Mouse (Mus musculus) intestine, embryonic 15.5 days (tissue): Measurements from ENCODE around the gene Cmtr1. TPM values are rescaled to one million over a fixed set of nuclear protein-coding genes. Genes with fewer than 3 reads are reported as not detected.

ENCODE experiments used
- ATAC-seq: fragments of 200-750 bp; cut with Nextera tagmentation; 2 replicates; pipeline ENCODE4 v1.8.0; 2017; ENCODE audit warnings: moderate TSS enrichment, moderate library complexity
- H3K27ac ChIP-seq: fragments of 300-500 bp; sonication (generic); 2 replicates; pipeline ENCODE4 v1.5.1; 2015; ENCODE audit warnings: mild to moderate bottlenecking, inconsistent platforms
- H3K27me3 ChIP-seq: fragments of 300-500 bp; sonication (generic); replicated peaks from 2 replicates; pipeline ENCODE4 v1.6.1; 2015; ENCODE audit warnings: inconsistent platforms
- H3K36me3 ChIP-seq: fragments of 300-500 bp; sonication (generic); 2 replicates; pipeline ENCODE4 v1.6.1; 2015; ENCODE audit warnings: inconsistent platforms
- H3K4me1 ChIP-seq: fragments of 300-500 bp; sonication (generic); replicated peaks from 2 replicates; pipeline ENCODE4 v1.6.1; 2015; ENCODE audit warnings: inconsistent platforms
- H3K4me2 ChIP-seq: fragments of 300-500 bp; sonication (generic); replicated peaks from 2 replicates; pipeline ENCODE4 v1.6.1; 2015; ENCODE audit warnings: mild to moderate bottlenecking, inconsistent platforms
- H3K4me3 ChIP-seq: fragments of 300-500 bp; sonication (generic); replicated peaks from 2 replicates; pipeline ENCODE4 v1.5.1; 2015; ENCODE audit warnings: inconsistent platforms
- H3K9ac ChIP-seq: fragments of 300-500 bp; sonication (generic); 2 replicates; pipeline ENCODE4 v1.6.1; 2015; ENCODE audit warnings: inconsistent platforms
- H3K9me3 ChIP-seq: fragments of 300-500 bp; sonication (generic); 2 replicates; pipeline ENCODE4 v1.6.1; 2016; ENCODE audit warnings: inconsistent platforms
- WGBS: fragments of 180-500 bp; shearing (Covaris S2); methylation state at CpG from one replicate; pipeline ENCODE4 v1.1.7; 2015; 5-methylcytosine and 5-hydroxymethylcytosine counted together
- polyA plus RNA-seq: library from polyadenylated mRNA; unstranded; fragments of >200 nt; fragmentation: Nextera tagmentation; extraction: Ambion mirVana; gene quantifications from 2 replicates; pipeline ENCODE4 v1.2.1, GENCODE M21; 2015

The Cmtr1 gene
- polyA plus RNA-seq, 1 experiment from 2014 or later: 94.7 TPM

DNA sequence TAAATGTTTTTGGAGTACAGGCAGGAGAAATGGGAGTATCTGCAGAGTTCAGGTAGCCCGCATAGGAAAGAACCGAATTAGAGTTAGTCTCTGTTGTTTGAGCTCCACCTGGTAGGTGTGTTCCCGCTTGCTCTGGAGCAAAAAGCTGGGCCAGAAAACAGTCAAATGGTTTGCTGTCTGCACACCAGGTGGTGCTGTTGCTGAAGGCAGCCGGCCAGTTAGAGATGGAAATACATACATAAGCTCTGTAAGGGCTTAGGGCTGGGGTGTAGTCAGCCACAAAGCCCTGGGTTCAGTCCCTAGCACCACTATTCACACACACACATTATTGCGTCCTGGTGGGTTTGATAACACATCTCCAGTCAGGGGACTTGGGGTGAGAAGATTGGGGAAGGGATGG, 24.3 kb upstream of the Cmtr1 start:
- no peak for ATAC-seq
- Histone ChIP-seq H3K9me3 (no peaks in the 10 kb centered on the region), H3K27ac (no peak overlapping the region), H3K4me1 (no peaks in the 10 kb centered on the region), H3K9ac (no peak overlapping the region), H3K4me2 (no peak overlapping the region), H3K27me3 (no peaks in the 10 kb centered on the region), H3K4me3 (no peak overlapping the region), H3K36me3 (peaks cover 22% of the 10 kb centered on the region; the same call in 1 of the 2 replicates)
- 63% methylated on average over 5 of the region's 5 CpGs for WGBS

DNA sequence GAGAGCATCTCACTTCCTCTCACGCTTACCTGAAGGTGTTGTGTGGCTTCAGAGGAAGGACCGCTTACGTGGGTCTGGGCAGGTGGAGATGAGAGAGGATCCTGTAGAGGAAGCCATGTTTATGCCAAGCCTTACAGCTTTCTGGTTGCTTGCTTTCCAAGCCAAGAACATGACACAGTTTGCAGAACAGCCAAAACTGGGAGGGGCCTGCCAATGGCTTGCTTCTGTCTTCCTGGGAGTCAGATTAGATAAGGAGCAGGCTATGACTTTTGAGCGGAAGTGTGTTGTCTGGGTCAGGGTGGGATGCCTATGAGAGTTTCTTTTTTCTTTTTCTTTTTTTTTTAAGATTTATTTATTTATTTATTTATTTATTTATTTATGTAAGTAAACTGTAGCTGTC, 23.0 kb upstream of the Cmtr1 start:
- H3K9ac ChIP-seq: no peak overlapping the region
- WGBS: 90% methylated on average over 4 of the region's 4 CpGs
- H3K27me3 ChIP-seq: no peaks in the 10 kb centered on the region
- H3K36me3 ChIP-seq: peaks cover 24% of the 10 kb centered on the region; the same call in 1 of the 2 replicates
- no peak overlapping the region for H3K27ac ChIP-seq
- H3K4me1 ChIP-seq: no peaks in the 10 kb centered on the region
- H3K4me3 ChIP-seq: no peak overlapping the region
- no peaks in the 10 kb centered on the region for H3K9me3 ChIP-seq
- no peak overlapping the region for H3K4me2 ChIP-seq
- ATAC-seq: no peak

DNA sequence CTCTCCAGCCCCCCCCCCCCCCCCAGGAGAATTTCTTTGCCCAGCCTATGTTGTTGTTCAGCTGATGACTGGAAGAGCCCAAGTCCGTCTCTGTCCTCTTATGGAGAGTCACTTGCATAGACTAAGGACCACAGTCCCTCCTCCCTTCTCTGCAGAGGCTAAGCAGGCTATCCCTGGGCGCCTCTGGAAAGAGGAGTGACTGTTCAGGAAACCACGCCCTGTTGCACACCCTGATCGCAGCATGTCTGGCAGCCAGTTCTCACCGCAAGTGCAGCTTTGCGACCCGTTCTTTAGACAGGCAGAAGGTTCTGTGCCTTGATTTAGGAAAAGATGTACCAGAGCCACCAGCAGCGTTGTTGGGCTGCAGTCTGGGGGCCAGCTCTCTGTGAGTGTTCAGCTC, 22.5 kb upstream of the Cmtr1 start:
- Histone ChIP-seq H3K4me3 (no peak overlapping the region), H3K27ac (no peak overlapping the region), H3K36me3 (peaks cover 24% of the 10 kb centered on the region; the same call in 1 of the 2 replicates), H3K4me2 (no peak overlapping the region), H3K4me1 (no peaks in the 10 kb centered on the region), H3K27me3 (no peaks in the 10 kb centered on the region), H3K9me3 (no peaks in the 10 kb centered on the region), H3K9ac (no peak overlapping the region)
- 79% methylated on average over 8 of the region's 8 CpGs for WGBS
- no peak for ATAC-seq

DNA sequence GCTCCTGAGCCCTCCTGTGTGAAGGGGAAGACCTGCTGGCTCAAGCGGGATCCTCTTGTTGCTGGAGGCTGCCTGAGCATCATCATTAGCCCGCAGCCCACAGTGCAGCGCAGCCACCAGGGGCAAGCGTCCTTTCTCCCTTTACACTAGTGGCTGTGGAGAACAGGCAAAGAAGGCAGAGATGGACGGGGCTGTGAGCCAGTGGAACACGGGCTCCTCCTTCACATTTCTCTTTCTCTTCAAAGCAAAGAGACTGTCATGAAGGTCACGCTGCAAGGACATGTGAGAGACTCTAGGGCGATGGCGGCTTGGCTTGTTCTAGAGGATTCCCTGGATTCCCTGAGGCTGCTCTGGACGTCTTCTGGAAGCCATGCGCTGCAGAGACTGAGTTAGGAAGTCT, 19.4 kb upstream of the Cmtr1 start:
- no peak for ATAC-seq
- H3K9ac ChIP-seq: no peak overlapping the region
- peaks cover 16% of the 10 kb centered on the region; the same call in 1 of the 2 replicates for H3K36me3 ChIP-seq
- no peaks in the 10 kb centered on the region for H3K4me1 ChIP-seq
- 94% methylated on average over 11 of the region's 11 CpGs for WGBS
- H3K4me3 ChIP-seq: no peak overlapping the region
- no peak overlapping the region for H3K4me2 ChIP-seq
- no peaks in the 10 kb centered on the region for H3K9me3 ChIP-seq
- H3K27me3 ChIP-seq: no peaks in the 10 kb centered on the region
- H3K27ac ChIP-seq: no peak overlapping the region

DNA sequence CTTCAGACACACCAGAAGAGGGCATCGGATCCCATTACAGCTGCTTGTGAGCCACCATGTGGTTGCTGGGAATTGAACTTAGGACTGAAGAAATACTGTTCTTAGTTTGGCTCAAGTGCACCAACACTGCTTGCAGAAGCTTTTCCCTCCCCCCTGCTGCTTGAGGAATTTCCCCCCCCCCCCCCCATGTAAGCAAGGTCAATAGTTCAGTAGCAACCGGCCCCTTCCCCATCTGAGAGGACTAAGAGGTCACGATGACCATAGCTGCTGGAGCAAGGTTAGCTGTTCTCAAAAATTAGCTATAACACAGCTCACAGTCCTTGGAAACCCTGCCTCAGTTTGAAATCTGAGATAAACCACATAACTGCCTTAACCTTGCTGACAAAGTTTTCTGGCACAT, 18.2 kb upstream of the Cmtr1 start:
- Histone ChIP-seq H3K27ac (no peak overlapping the region), H3K4me3 (no peak overlapping the region), H3K9me3 (no peaks in the 10 kb centered on the region), H3K27me3 (no peaks in the 10 kb centered on the region), H3K4me1 (no peaks in the 10 kb centered on the region), H3K4me2 (no peak overlapping the region), H3K36me3 (peaks cover 16% of the 10 kb centered on the region; the same call in 1 of the 2 replicates), H3K9ac (no peak overlapping the region)
- ATAC-seq: no peak
- 81% methylated on average over 3 of the region's 3 CpGs for WGBS

DNA sequence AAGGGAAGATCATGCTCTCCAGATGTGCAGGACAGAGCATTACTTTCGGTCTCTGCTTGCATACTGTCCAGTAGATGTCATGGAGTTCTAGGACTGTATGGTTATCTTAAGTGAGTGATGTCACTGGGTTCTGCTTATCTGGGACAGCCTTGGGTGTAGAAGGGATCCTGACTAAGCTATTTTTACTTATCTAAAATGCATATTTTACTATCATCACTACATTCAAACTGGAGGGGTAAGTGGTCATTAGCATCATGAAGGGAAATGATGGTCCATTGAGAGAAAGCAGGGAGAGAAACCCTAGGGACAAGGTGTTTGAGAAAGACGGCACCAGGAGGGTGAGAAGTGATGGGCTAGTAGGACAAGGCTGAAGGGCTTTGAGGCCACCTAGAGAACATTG, 2.1 kb upstream of the Cmtr1 start:
- H3K9me3 ChIP-seq: no peaks in the 10 kb centered on the region
- H3K27ac ChIP-seq: no peak overlapping the region
- no peaks in the 10 kb centered on the region for H3K36me3 ChIP-seq
- no peak for ATAC-seq
- H3K4me3 ChIP-seq: no peak overlapping the region
- H3K4me1 ChIP-seq: 0 out of 2 replicates have a peak, but pooled peaks cover 3% of the 10 kb centered on the region
- H3K9ac ChIP-seq: no peak overlapping the region
- WGBS: 80% methylated on average over 2 of the region's 2 CpGs
- no peaks in the 10 kb centered on the region for H3K27me3 ChIP-seq
- no peak overlapping the region for H3K4me2 ChIP-seq

DNA sequence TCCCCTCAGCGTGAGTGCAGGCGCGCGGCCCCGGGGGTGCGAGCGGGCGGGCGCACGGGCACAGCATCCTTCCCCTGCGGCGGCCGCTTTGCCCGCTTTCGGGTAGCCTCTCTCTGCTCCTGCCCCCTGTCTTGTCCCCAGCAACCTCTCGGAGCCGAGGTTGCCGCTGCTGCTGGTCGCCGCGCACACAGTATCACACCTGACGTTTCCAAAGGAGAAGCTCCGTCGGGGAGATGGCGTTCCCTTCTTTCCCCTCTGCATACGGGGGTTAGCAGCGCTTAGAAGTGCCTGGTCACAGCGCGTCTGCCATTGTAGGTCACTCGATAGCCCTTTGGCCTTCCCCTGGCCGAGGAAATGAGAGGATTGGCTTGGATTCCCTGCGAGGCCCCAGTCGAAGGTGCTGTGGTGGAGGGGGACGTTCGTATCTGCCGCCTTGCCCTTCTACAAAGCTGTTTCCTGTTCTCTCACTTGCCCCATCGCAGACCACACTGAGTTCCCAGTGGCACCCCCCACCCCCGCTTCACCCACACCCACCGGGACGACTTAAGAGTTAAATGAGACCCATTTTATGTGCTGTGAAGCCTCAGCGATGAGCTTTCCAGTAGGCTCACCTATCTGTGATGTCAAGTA, 482 bp downstream of the Cmtr1 start:
- ATAC-seq: peak; percentile 83
- Histone ChIP-seq H3K9me3 (no peaks in the 10 kb centered on the region), H3K4me3 (peak overlapping the region; percentile 92), H3K9ac (peak overlapping the region; percentile 88), H3K4me2 (peak overlapping the region; percentile 80), H3K36me3 (peaks cover 7% of the 10 kb centered on the region), H3K27me3 (no peaks in the 10 kb centered on the region), H3K27ac (peak overlapping the region; percentile 92), H3K4me1 (0 out of 2 replicates have a peak, but pooled peaks cover 3% of the 10 kb centered on the region)
- under 1% methylated on average over 41 of the region's 41 CpGs for WGBS

DNA sequence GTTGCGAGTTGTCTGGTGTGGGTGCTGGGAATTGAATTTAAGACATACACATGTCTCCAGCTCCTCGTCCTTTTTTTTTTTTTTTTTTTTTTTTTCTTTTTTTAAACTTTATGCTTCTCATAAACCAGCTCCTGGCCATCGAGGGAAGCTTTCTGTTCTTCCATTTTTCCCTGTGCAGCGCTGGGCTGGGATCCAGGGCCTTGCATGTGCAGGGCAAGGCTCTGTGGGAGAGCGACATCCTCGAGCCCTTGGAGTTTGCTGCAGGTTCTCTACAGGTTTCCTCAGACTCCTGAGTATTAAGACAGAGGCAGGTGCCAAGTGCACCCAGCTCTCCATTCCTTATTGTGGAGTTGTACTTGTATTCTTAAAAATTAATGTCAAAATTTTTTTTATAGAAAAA, 1.8 kb downstream of the Cmtr1 start:
- 0 out of 2 replicates have a peak, but pooled peaks cover 3% of the 10 kb centered on the region for H3K4me1 ChIP-seq
- ATAC-seq: no peak
- 87% methylated on average over 6 of the region's 6 CpGs for WGBS
- no peak overlapping the region for H3K9ac ChIP-seq
- H3K4me2 ChIP-seq: no peak overlapping the region
- no peaks in the 10 kb centered on the region for H3K27me3 ChIP-seq
- no peak overlapping the region for H3K27ac ChIP-seq
- H3K36me3 ChIP-seq: peaks cover 7% of the 10 kb centered on the region
- H3K9me3 ChIP-seq: no peaks in the 10 kb centered on the region
- no peak overlapping the region for H3K4me3 ChIP-seq

DNA sequence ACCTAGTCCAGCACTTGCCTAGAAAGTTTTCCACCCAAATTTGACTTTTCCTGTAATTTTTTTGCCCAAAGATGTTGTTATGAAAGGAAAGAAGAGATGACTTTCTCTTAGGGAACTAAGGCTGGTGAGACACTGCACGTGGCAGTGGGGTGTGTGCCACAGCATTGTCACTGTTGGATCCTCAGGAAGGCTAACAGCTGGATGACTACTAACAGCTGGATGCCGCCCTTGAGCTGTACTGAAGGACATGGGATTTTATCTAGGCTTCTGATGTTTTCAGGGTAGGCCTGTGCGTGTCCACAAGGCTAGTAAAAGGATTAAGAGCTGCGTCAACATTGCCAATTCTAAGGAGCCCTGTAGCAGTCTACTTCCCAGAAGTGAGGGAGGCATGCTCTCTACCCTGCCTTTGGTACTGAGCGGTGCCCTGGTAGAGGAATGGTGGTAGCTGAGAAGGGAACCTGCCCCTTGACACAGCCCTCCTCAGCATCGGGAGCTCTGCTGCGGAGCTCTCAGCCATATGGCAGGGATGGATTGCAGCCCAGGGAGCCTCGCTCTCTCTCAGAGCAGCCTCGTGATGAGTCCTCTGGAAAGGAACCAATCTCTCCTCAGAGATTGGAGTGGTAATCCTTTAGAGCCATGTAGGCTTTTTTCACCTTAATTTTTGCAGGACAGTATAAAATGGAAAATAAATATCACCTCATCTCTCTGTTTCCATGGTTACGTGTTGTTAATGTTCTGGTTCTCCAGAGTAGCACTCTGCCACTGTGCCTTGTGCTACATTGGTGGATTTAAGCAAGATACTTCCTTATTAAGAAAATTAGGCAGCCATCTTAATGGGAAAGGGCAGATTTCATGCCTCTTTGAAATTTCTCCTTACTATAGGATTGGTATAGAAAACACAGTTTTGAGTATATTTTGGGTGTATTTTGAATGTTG, 7.9 kb downstream of the Cmtr1 start:
- no peak overlapping the region for H3K4me2 ChIP-seq
- no peaks in the 10 kb centered on the region for H3K4me1 ChIP-seq
- no peak overlapping the region for H3K27ac ChIP-seq
- H3K36me3 ChIP-seq: peaks cover 14% of the 10 kb centered on the region
- no peak for ATAC-seq
- H3K4me3 ChIP-seq: no peak overlapping the region
- H3K9me3 ChIP-seq: no peaks in the 10 kb centered on the region
- no peaks in the 10 kb centered on the region for H3K27me3 ChIP-seq
- H3K9ac ChIP-seq: no peak overlapping the region
- WGBS: 77% methylated on average over 10 of the region's 10 CpGs

DNA sequence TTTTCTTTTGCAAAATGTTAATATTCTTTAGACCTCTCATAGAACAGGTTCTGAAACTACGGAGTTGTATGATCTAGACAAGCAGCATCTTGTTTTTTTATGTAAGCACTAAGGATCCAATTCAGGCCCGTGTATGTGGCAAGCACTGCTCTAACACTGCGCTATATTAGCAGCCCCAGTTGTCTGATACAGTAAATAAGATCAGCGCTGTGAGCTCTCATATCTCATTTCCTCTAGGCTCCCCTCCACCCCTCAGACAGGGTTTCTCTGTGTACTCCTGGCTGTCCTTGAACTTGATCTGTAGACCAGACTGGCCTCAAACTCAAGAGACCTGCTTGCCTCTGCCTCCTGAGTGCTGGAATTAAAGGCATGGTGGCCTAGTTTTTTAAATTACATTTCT, 8.6 kb downstream of the Cmtr1 start:
- Histone ChIP-seq H3K4me2 (no peak overlapping the region), H3K36me3 (peaks cover 16% of the 10 kb centered on the region), H3K4me1 (no peaks in the 10 kb centered on the region), H3K9me3 (no peaks in the 10 kb centered on the region), H3K9ac (no peak overlapping the region), H3K27me3 (no peaks in the 10 kb centered on the region), H3K27ac (no peak overlapping the region), H3K4me3 (no peak overlapping the region)
- WGBS: 91% methylated on average over 4 of the region's 4 CpGs
- no peak for ATAC-seq

DNA sequence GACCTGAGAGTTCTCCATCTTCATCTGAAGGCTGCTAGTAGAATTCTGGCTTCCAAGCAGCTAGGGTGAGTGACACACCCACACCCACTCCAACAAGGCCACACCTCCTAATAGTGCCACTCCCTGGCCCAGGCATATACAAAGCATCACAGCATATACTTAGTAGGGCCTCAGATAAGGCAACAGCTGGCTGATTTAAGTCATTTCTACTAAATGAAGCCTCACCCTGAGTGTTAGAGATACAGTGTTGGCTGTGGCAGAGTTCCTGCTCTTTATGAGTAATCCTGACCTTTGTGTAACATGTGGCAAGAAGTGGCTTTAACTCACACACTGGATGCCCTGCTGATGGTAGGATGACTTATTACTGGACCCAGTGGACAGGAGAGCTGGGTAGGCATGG, 9.5 kb downstream of the Cmtr1 start:
- Histone ChIP-seq H3K9ac (no peak overlapping the region), H3K27me3 (no peaks in the 10 kb centered on the region), H3K4me2 (no peak overlapping the region), H3K4me3 (no peak overlapping the region), H3K4me1 (no peaks in the 10 kb centered on the region), H3K9me3 (no peaks in the 10 kb centered on the region), H3K36me3 (peaks cover 16% of the 10 kb centered on the region), H3K27ac (no peak overlapping the region)
- ATAC-seq: peak; percentile 76

DNA sequence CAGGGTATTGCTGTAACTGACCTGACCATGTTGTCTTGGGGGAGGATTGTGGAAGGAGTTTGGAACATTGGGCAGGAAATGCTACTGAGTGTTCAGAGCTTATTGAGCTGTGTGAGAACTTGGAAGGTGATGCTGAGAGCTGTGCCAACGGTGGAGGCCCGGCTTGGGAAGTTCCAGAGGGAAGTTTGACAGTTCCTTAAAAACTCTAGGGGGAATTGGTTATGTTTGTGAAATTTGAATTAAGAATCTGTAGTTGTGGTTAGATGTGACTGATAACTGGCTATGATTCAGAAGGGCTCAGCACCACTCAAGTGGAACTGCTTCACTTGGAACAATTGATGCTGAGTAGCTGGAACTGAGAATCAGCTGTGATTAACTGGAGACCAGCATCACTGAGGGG, 10.6 kb downstream of the Cmtr1 start:
- Histone ChIP-seq H3K9me3 (no peaks in the 10 kb centered on the region), H3K4me2 (no peak overlapping the region), H3K27me3 (no peaks in the 10 kb centered on the region), H3K9ac (no peak overlapping the region), H3K36me3 (peaks cover 24% of the 10 kb centered on the region), H3K4me3 (no peak overlapping the region), H3K27ac (no peak overlapping the region), H3K4me1 (no peaks in the 10 kb centered on the region)
- WGBS: 90% methylated on average over 2 of the region's 2 CpGs
- ATAC-seq: no peak
